25 mouse cellular contexts compared by ENCODE assay signal in the genomic region with DNA sequence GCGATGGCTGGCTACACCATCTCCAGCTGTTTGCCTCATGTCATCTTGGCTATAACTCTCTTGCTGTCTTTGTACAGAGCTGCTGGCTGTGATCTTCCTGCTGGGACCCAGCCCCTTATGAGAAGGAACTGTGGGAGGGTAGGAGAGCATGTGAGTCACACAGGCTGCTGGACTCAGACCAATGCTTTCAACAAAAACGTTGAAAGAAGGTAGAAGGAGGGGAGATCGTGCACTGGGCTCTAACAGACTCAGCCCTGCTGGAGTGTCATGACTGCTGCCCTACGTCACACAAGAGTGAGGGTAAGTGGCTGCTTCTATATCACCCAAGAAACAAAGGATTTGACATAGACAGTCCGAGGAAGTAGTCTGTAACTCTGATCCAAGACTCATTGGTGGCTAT.
DNase-seq lines count a peak whose midpoint lies in the region; ATAC-seq and TF ChIP-seq lines count a peak whose summit lies in the region.
"Had no signal": no experiment of that assay in that cellular context is flagged by ENCODE, and none has a peak within 500 bp of the region (broad histone marks: within the 10 kb centered on the region; RNA-seq: fewer than 3 reads in every experiment).

No protein-coding gene starts in this region.

- no peak for TF ChIP-seq POLR2A in thymus, adult 2 months (IDR thresholded peaks at IDR 0.05; ENCODE audit: control insufficient read depth, extremely low read depth, insufficient read depth, low read length, poor library complexity)

- ATAC-seq in lung, postnatal 0 days = no peak
- ATAC-seq: forebrain, postnatal 0 days; inflammation-experienced regulatory T-cells, adult 6 months; Patski had no signal

- H3K27ac ChIP-seq in heart, embryonic 10.5 days = no peak overlapping the region
- H3K27ac ChIP-seq in lung, postnatal 0 days (ENCODE audit: low read length) = no peak overlapping the region
- no peak overlapping the region for H3K27ac ChIP-seq in thymus, adult 2 months (ENCODE audit: control insufficient read depth, insufficient read depth, low read length)
- H3K27ac ChIP-seq: hindbrain, embryonic 15.5 days; limb, embryonic 10.5 days; limb, embryonic 15.5 days; liver, embryonic 13.5 days had no signal

- H3K27me3 ChIP-seq in heart, embryonic 10.5 days (ENCODE audit: insufficient read depth, poor library complexity, severe bottlenecking) = no peaks in the 10 kb centered on the region
- H3K27me3 ChIP-seq in lung, postnatal 0 days (replicated peaks; ENCODE audit: insufficient read depth, low read length) = no peaks in the 10 kb centered on the region
- H3K27me3 ChIP-seq in thymus, adult 2 months (ENCODE audit: control insufficient read depth, insufficient read depth, low read length) = no peaks in the 10 kb centered on the region
- H3K27me3 ChIP-seq: hindbrain, embryonic 15.5 days; limb, embryonic 15.5 days; liver, embryonic 13.5 days had no signal

- no peak overlapping the region for H3K4me2 ChIP-seq in lung, postnatal 0 days (replicated peaks; ENCODE audit: low read depth, low read length)
- H3K4me2 ChIP-seq: hindbrain, embryonic 15.5 days; limb, embryonic 15.5 days; liver, embryonic 13.5 days; lung, embryonic 14.5 days had no signal

- no peak overlapping the region for H3K9ac ChIP-seq in lung, postnatal 0 days (replicated peaks; ENCODE audit: low read depth)
- H3K9ac ChIP-seq: forebrain, postnatal 0 days; hindbrain, embryonic 15.5 days; limb, embryonic 15.5 days; liver, embryonic 13.5 days; lung, embryonic 14.5 days had no signal

- WGBS in heart, embryonic 10.5 days = 63% methylated on average over 5 of the region's 5 CpGs
- 56% methylated on average over 5 of the region's 5 CpGs for WGBS in lung, postnatal 0 days
- 84% methylated on average over 5 of the region's 5 CpGs for WGBS in thymus, adult 2 months

- H3K9me3 ChIP-seq in heart, embryonic 10.5 days = no peaks in the 10 kb centered on the region
- no peaks in the 10 kb centered on the region for H3K9me3 ChIP-seq in lung, postnatal 0 days (ENCODE audit: low read length)
- H3K9me3 ChIP-seq: G1E; hindbrain, embryonic 15.5 days; limb, embryonic 10.5 days; limb, embryonic 15.5 days; liver, embryonic 13.5 days had no signal

- H3K4me1 ChIP-seq in heart, embryonic 10.5 days = 0 out of 2 replicates have a peak, but pooled peaks cover 6% of the 10 kb centered on the region
- no peaks in the 10 kb centered on the region for H3K4me1 ChIP-seq in lung, postnatal 0 days (ENCODE audit: insufficient read depth, low read depth, low read length)
- no peaks in the 10 kb centered on the region for H3K4me1 ChIP-seq in thymus, adult 2 months (replicated peaks; ENCODE audit: control insufficient read depth, insufficient read depth, low read length)
- H3K4me1 ChIP-seq: hindbrain, embryonic 15.5 days; limb, embryonic 10.5 days; limb, embryonic 15.5 days; liver, embryonic 13.5 days had no signal

- TF ChIP-seq EP300 in lung, postnatal 0 days (IDR thresholded peaks at IDR 0.05) = no peak

- no peaks in the 10 kb centered on the region for H3K36me3 ChIP-seq in heart, embryonic 10.5 days
- no peaks in the 10 kb centered on the region for H3K36me3 ChIP-seq in lung, postnatal 0 days (ENCODE audit: insufficient read depth, low read length)
- H3K36me3 ChIP-seq in thymus, adult 2 months (ENCODE audit: control insufficient read depth, insufficient read depth, low read length) = no peaks in the 10 kb centered on the region
- H3K36me3 ChIP-seq: G1E; hindbrain, embryonic 15.5 days; limb, embryonic 10.5 days; limb, embryonic 15.5 days; liver, embryonic 13.5 days had no signal

- intact Hi-C loops in heart, postnatal 14 days (cut with DNase I) = no loop called here

- H3K4me3 ChIP-seq in heart, embryonic 10.5 days = no peak overlapping the region
- no peak overlapping the region for H3K4me3 ChIP-seq in lung, postnatal 0 days (ENCODE audit: low read depth, low read length)
- H3K4me3 ChIP-seq in thymus, adult 2 months (ENCODE audit: control insufficient read depth, insufficient read depth, low read length) = no peak overlapping the region
- H3K4me3 ChIP-seq: erythroblast, embryonic 14.5 days; hindbrain, embryonic 15.5 days; limb, embryonic 10.5 days; limb, embryonic 15.5 days; liver, embryonic 13.5 days had no signal

- peak; percentile 94 for DNase-seq in heart, adult 11 months
- no peak for DNase-seq in heart, embryonic 10.5 days (ENCODE audit: low spot score)
- peak; percentile 24 for DNase-seq in lung, postnatal 0 days (ENCODE audit: low spot score)
- no peak for DNase-seq in lung, postnatal 25 days (ENCODE audit: low spot score)
- peak; percentile 24 to 36 for DNase-seq in heart, postnatal 14 days
- DNase-seq in layer of hippocampus, postnatal 25 days (ENCODE audit: extremely low spot score in 1 of 2, low spot score in 1 of 2) = no peak
- no peak for DNase-seq in thymus, adult 2 months
- DNase-seq: adrenal gland, postnatal 14 days; cerebellum, adult 2 months; cerebellum, postnatal 14 days; forebrain, postnatal 0 days; kidney, adult 18-20 months; kidney, postnatal 4 days; liver, embryonic 13.5 days; lung, embryonic 14.5 days; midbrain, embryonic 14.5 days; spleen, adult 18-20 months; thymus, postnatal 25 days had no signal

- TF ChIP-seq CTCF in lung, postnatal 0 days (IDR thresholded peaks at IDR 0.05) = no peak
- TF ChIP-seq CTCF in thymus, adult 2 months (IDR thresholded peaks at IDR 0.05; ENCODE audit: borderline replicate concordance, control insufficient read depth, extremely low read depth, insufficient read depth, low read length, poor library complexity) = no peak

Comparison
In these comparisons a context has a peak if more than half of its experiments do, and no peak if none do; other contexts are left out.
1. DNase-seq: peak in heart, adult 11 months (single experiment), lung, postnatal 0 days (single experiment) and heart, postnatal 14 days (2 of 2); none in heart, embryonic 10.5 days (single experiment), lung, postnatal 25 days (single experiment), layer of hippocampus, postnatal 25 days (0 of 2) and thymus, adult 2 months (single experiment).